9 mouse cellular contexts compared by ENCODE assay signal in genomic region chr8:86713407-86714188, GRCm38 (mm10). TPM values are rescaled to one million over a fixed set of nuclear protein-coding genes. Genes with fewer than 3 reads are reported as not detected.
DNase-seq lines count a peak whose midpoint lies in the region; ATAC-seq lines count a peak whose summit lies in the region.
"Had no signal": no experiment of that assay in that cellular context is flagged by ENCODE, and none has a peak within 500 bp of the region (broad histone marks: within the 10 kb centered on the region; RNA-seq: fewer than 3 reads in every experiment).

No protein-coding gene starts in this region.

- H3K36me3 ChIP-seq in hindbrain, embryonic 12.5 days: peaks cover 31% of the 10 kb centered on the region
- H3K36me3 ChIP-seq in midbrain, embryonic 10.5 days: peaks cover 55% of the 10 kb centered on the region

- 50% methylated on average over 14 of the region's 14 CpGs for WGBS in hindbrain, embryonic 12.5 days
- WGBS in midbrain, embryonic 10.5 days: 74% methylated on average over 14 of the region's 14 CpGs

- no peaks in the 10 kb centered on the region for H3K27me3 ChIP-seq in hindbrain, embryonic 12.5 days
- H3K27me3 ChIP-seq in midbrain, embryonic 10.5 days (ENCODE audit: low read depth, poor library complexity, severe bottlenecking): no peaks in the 10 kb centered on the region

- peak overlapping the region; percentile 66 for H3K27ac ChIP-seq in hindbrain, embryonic 12.5 days
- peak overlapping the region; percentile 64 for H3K27ac ChIP-seq in midbrain, embryonic 10.5 days (replicated peaks)

- no peak overlapping the region for H3K9ac ChIP-seq in hindbrain, embryonic 12.5 days

- H3K4me1 ChIP-seq in hindbrain, embryonic 12.5 days: peaks cover 17% of the 10 kb centered on the region
- peaks cover 17% of the 10 kb centered on the region for H3K4me1 ChIP-seq in midbrain, embryonic 10.5 days

- no peak overlapping the region for H3K4me3 ChIP-seq in hindbrain, embryonic 12.5 days
- H3K4me3 ChIP-seq in midbrain, embryonic 10.5 days: no peak overlapping the region

- no peaks in the 10 kb centered on the region for H3K9me3 ChIP-seq in hindbrain, embryonic 12.5 days (replicated peaks)
- H3K9me3 ChIP-seq in midbrain, embryonic 10.5 days (replicated peaks): no peaks in the 10 kb centered on the region

- intact Hi-C loops in gastrocnemius, postnatal 14 days (cut with DNase I; ENCODE audit: low total_unique reads): no loop called here

- no peak overlapping the region for H3K4me2 ChIP-seq in hindbrain, embryonic 12.5 days (replicated peaks)

- DNase-seq in lung, postnatal 36 days: peak; percentile 42
- no peak for DNase-seq in lung, adult 18-20 months
- DNase-seq in midbrain, embryonic 10.5 days (ENCODE audit: low spot score): peak; percentile 42
- DNase-seq in telencephalon, adult 2 months (ENCODE audit: low read depth, low spot score): peak; percentile 93
- DNase-seq in gastrocnemius, postnatal 14 days: no peak
- DNase-seq in urinary bladder, postnatal 14 days (ENCODE audit: low spot score): no peak
- no peak for DNase-seq in heart, postnatal 4 days

- peak; percentile 80 for ATAC-seq in hindbrain, embryonic 12.5 days (ENCODE audit: low FRiP score)

RNA-seq across cellular contexts. Expression of gene Gm10638, which starts 31.9 kb away (rescaled TPM):
- 10.6 TPM in 2 replicates for polyA plus RNA-seq in hindbrain, embryonic 12.5 days (2016; fragmentation: Nextera tagmentation; extraction: Ambion mirVana)
- 4.7 and 5.6 TPM in 2 replicates for polyA plus RNA-seq in midbrain, embryonic 10.5 days (2016; fragmentation: Nextera tagmentation; extraction: Ambion mirVana)
- total RNA-seq in gastrocnemius, postnatal 14 days (2021): 1 to 10 TPM; 3.3 to 6.4 TPM
- 1 to 10 TPM; 3.0 to 3.6 TPM for total RNA-seq in heart, postnatal 4 days (2021)
- total RNA-seq: liver, adult 2 months had no signal

RNA-seq across cellular contexts. Expression of gene Siah1a, which starts 32.1 kb away (rescaled TPM):
- polyA plus RNA-seq in hindbrain, embryonic 12.5 days (2016; fragmentation: Nextera tagmentation; extraction: Ambion mirVana): 87.8 and 92.0 TPM in 2 replicates
- polyA plus RNA-seq in midbrain, embryonic 10.5 days (2016; fragmentation: Nextera tagmentation; extraction: Ambion mirVana): 55.1 and 56.8 TPM in 2 replicates
- 10 to 100 TPM; 10.5 to 12.6 TPM for total RNA-seq in gastrocnemius, postnatal 14 days (2021)
- total RNA-seq in heart, postnatal 4 days (2021): 10 to 100 TPM; 30.2 to 31.2 TPM

Comparison
In these comparisons a context has a peak if more than half of its experiments do, and no peak if none do; other contexts are left out.
1. DNase-seq: peak in lung, postnatal 36 days (single experiment), midbrain, embryonic 10.5 days (single experiment) and telencephalon, adult 2 months (single experiment); none in lung, adult 18-20 months (0 of 2), gastrocnemius, postnatal 14 days (single experiment), urinary bladder, postnatal 14 days (single experiment) and heart, postnatal 4 days (single experiment).